Mouse (Mus musculus) small intestine, adult 2 months (tissue): ENCODE measurements around the gene Bbs9. TPM values are rescaled to one million over a fixed set of nuclear protein-coding genes. Genes with fewer than 3 reads are reported as not detected.

Experiments used
- H3K27ac ChIP-seq: fragments of 200-500 bp; 2 replicates; pipeline ENCODE4 v1.5.1; 2012; ENCODE audit warnings: low read depth, low read length, control low read depth, inconsistent platforms; ENCODE audit not compliant: insufficient read depth
- H3K27me3 ChIP-seq: fragments of 200-500 bp; 2 replicates; pipeline ENCODE4 v1.6.1; 2012; ENCODE audit warnings: mild to moderate bottlenecking, moderate library complexity, low read length, inconsistent platforms; ENCODE audit not compliant: control insufficient read depth, insufficient read depth
- H3K36me3 ChIP-seq: fragments of 200-500 bp; 2 replicates; pipeline ENCODE4 v1.6.1; 2012; ENCODE audit warnings: mild to moderate bottlenecking, low read length, control low read depth, inconsistent platforms; ENCODE audit not compliant: control insufficient read depth, insufficient read depth
- H3K4me1 ChIP-seq: fragments of 200-500 bp; 2 replicates; pipeline ENCODE4 v1.6.1; 2012; ENCODE audit warnings: low read length, inconsistent platforms, mixed read lengths; ENCODE audit not compliant: control insufficient read depth, insufficient read depth, insufficient read length
- H3K4me3 ChIP-seq: fragments of 200-500 bp; 2 replicates; pipeline ENCODE4 v1.5.1; 2012; ENCODE audit warnings: low read depth, mild to moderate bottlenecking, control low read depth, inconsistent platforms, low read length, moderate library complexity
- CTCF ChIP-seq: fragments of 200-500 bp; IDR thresholded peaks from 2 replicates; pipeline ENCODE4 v1.5.1; 2012; ENCODE audit warnings: low read depth, mild to moderate bottlenecking, control low read depth, inconsistent platforms, low read length, moderate library complexity, mixed read lengths; ENCODE audit not compliant: insufficient replicate concordance, insufficient read length; ENCODE audit errors: extremely low read depth
- POLR2A ChIP-seq: fragments of 200-500 bp; IDR thresholded peaks from 2 replicates; pipeline ENCODE4 v1.6.1; 2012; ENCODE audit warnings: low read depth, mild to moderate bottlenecking, control low read depth, inconsistent platforms, low read length, moderate library complexity
- WGBS: fragments of 180-500 bp; shearing (Covaris S2); methylation state at CpG from one replicate; pipeline ENCODE4 v1.1.7; 2018; 5-methylcytosine and 5-hydroxymethylcytosine counted together
- polyA plus RNA-seq: library from polyadenylated mRNA; depleted of rRNA; stranded (reverse); fragments of >200 nt; gene quantifications from 2 replicates; pipeline ENCODE4 v1.2.3, GENCODE M21; 2012

Gene Bbs9
- polyA plus RNA-seq, 1 experiment, result 5.4 TPM

DNA sequence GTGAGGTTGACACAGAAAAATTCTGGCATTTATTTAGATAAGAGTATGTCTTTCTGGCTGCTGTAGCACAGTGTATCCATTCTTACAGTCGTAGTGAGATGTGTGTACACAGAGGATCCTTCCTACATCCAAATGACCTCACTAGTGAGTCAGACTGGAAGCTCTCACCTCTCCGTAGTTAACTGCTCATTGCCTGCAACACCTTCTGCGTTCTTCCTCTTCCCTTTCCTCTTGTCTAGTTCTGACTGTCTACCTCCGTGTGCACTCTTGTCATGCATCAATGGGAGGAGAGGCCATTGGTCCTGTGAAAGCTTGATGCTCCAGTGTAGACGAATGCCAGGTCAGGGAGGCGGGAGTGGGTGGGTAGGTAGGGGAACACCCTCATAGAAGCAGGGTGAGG is 344.0 kb downstream of the Bbs9 start:
- Histone ChIP-seq H3K4me3 (no peak overlapping the region), H3K27ac (no peak overlapping the region), H3K4me1 (no peaks in the 10 kb centered on the region), H3K36me3 (no peaks in the 10 kb centered on the region), H3K27me3 (no peaks in the 10 kb centered on the region)
- no peak for TF ChIP-seq CTCF
- no peak for TF ChIP-seq POLR2A
- 80% methylated on average over 6 of the region's 6 CpGs for WGBS

DNA sequence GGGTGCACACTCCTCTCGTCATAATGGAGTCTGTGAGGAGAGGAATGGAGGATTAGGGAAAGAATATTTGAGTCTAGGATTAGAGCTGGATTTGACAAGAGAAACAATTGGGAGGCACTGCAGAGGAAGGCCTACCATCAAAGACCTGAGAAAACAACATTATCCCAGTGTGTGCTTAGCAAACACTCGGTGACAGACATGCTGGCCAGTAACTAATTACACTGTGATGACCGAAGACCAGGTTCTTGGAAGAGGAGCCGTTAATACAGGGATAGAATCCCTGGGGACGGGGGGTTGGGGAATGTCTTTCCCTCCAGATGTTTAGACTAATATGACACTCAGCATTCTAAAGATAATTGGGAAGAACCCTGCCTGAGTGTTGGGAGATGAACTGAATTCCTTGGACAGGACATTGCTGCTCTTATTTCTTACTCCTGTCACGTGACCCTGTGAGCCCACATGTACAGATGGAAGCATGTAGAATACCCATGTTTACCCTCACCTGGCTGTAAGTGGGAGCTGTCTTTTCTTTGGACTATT is 345.2 kb downstream of the Bbs9 start:
- WGBS, result 67% methylated on average over 6 of the region's 6 CpGs
- no peak overlapping the region for H3K4me3 ChIP-seq
- H3K4me1 ChIP-seq, result no peaks in the 10 kb centered on the region
- H3K27ac ChIP-seq, result no peak overlapping the region
- no peaks in the 10 kb centered on the region for H3K36me3 ChIP-seq
- no peaks in the 10 kb centered on the region for H3K27me3 ChIP-seq
- TF ChIP-seq POLR2A (no peak), CTCF (no peak)

DNA sequence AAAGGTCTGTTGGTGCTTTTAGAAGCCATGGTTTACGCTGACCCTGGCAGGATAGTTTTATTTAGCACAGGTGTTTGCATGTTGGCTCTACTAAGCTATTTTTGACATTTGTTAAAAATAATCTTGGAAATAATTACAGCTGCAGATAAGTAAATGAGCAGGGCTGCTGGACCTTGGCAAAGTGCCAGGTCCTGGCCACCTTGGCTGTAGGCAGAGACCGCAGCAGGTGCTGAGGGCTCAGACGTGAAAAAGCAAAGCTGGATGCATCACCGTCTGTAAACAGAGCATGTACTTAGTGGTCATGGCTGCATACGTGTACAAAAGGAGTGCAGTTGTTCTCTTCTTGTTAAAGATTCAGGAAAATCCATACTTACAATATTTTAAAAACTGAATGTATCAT is 347.3 kb downstream of the Bbs9 start:
- TF ChIP-seq CTCF (no peak), POLR2A (no peak)
- WGBS, result 52% methylated on average over 5 of the region's 5 CpGs
- H3K27ac ChIP-seq, result no peak overlapping the region
- no peak overlapping the region for H3K4me3 ChIP-seq
- no peaks in the 10 kb centered on the region for H3K36me3 ChIP-seq
- H3K27me3 ChIP-seq, result no peaks in the 10 kb centered on the region
- H3K4me1 ChIP-seq, result peaks cover 3% of the 10 kb centered on the region; the same call in 1 of the 2 replicates

DNA sequence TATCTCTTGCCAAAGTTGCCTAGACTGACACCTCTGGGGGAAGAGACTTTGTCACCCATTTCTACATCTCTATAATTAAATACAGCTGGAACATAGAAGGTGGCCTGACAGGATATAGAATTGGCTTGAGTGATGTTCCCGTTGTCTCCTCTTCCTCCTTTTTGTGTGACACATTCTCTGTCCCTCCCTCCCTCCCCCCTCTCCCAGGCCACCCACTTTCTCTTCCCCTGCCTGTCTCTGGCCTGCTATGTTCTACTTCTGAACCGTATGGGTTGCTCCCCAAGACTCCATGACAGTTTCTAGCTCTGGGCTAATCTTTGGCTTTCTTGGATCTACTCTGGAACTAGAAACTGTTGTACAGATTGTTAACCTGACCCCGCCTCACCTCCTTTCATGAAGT is 348.3 kb downstream of the Bbs9 start:
- Histone ChIP-seq H3K4me1 (peaks cover 3% of the 10 kb centered on the region; the same call in 1 of the 2 replicates), H3K27me3 (no peaks in the 10 kb centered on the region), H3K36me3 (no peaks in the 10 kb centered on the region), H3K4me3 (no peak overlapping the region), H3K27ac (no peak overlapping the region)
- WGBS, result 86% methylated on average over 3 of the region's 3 CpGs
- TF ChIP-seq CTCF (no peak), POLR2A (no peak)

DNA sequence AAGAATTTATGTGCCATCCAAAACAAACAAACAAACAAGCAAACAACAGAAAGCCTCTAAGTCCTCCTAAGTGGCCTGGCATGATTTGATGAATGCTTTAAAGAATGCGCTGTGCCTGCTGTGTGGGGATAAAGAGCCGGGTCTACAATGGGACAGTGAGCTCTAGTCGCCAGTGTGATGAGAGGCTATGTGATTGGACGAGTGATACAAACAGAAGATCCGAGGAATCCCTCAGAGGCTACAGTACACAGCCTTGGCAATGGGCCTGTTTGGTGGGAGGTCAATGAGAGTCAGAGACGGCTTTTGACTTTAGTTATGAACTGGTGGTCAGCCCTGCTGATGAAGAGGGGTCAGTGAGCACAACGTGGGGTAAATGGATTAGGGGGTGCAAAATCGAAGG is 349.4 kb downstream of the Bbs9 start:
- H3K4me3 ChIP-seq, result no peak overlapping the region
- H3K36me3 ChIP-seq, result no peaks in the 10 kb centered on the region
- WGBS, result 90% methylated on average over 8 of the region's 8 CpGs
- no peak overlapping the region for H3K27ac ChIP-seq
- TF ChIP-seq CTCF (no peak), POLR2A (no peak)
- no peaks in the 10 kb centered on the region for H3K27me3 ChIP-seq
- H3K4me1 ChIP-seq, result peaks cover 3% of the 10 kb centered on the region; the same call in 1 of the 2 replicates

DNA sequence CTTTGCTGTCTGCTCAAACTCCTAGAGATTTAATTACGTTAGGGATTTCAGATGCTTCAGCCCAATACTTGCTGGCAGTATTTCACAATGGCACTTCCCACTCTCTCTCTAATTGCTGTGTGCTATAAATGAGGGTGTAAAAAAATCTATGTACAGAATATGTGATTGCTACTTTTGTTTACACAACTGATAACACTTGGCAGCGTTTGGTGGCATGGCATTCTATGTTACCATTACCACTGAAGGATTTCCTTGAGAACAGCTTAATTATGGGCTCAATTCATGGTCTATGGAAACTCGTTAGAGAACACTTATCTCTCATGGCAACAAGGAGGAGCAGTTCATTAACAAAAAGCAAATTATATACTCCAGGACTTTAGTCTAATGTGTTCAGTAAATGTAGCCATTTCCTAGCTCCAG is 351.1 kb downstream of the Bbs9 start:
- Histone ChIP-seq H3K27ac (no peak overlapping the region), H3K36me3 (no peaks in the 10 kb centered on the region), H3K27me3 (no peaks in the 10 kb centered on the region), H3K4me3 (no peak overlapping the region), H3K4me1 (peaks cover 3% of the 10 kb centered on the region; the same call in 1 of the 2 replicates)
- TF ChIP-seq POLR2A (no peak), CTCF (no peak)
- 14% methylated on average over 3 of the region's 3 CpGs for WGBS

DNA sequence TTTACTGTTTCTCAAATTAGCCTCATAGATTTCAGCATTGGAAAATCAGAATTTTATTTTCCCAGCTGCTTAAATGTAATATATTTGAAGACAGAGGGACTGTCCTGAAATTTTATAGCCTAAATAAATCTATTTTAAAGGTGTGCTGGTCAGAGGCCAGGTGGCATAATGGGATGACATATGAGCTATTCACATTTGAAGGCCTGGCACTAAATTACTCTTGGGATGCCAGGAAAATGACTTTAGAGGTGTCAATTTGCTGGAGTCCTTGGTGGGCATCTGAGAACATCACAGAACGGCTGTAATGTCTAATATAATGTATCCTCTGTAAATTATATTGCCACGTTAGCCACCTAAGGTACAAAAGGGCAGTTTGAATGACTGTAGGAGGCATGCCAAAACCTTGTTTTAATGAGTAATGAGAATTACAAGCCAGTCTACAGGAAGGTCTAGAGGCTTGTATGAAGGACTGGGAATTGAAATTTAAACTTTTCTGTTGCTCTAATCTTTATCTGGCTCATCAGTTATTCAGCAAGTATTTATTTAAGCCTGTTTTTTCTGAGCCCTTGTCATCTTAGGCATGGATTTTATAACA is 351.8 kb downstream of the Bbs9 start:
- H3K27me3 ChIP-seq, result no peaks in the 10 kb centered on the region
- no peaks in the 10 kb centered on the region for H3K36me3 ChIP-seq
- peaks cover 3% of the 10 kb centered on the region; the same call in 1 of the 2 replicates for H3K4me1 ChIP-seq
- H3K27ac ChIP-seq, result no peak overlapping the region
- H3K4me3 ChIP-seq, result no peak overlapping the region
- TF ChIP-seq CTCF (no peak), POLR2A (no peak)
- 23% methylated on average over 2 of the region's 2 CpGs for WGBS
